Mouse (Mus musculus) adrenal gland, adult 8-10 months (tissue): ENCODE data around the gene Tex14. TPM values are rescaled to one million over a fixed set of nuclear protein-coding genes. Genes with fewer than 3 reads are reported as not detected.

Source experiments
- DNase-seq: peaks from one replicate; pipeline ENCODE4 v3.0.0; 2022
- total RNA-seq, 4 experiments: library from RNA; stranded (reverse); gene quantifications; 2 replicates each; pipeline ENCODE4 v1.2.4; 2022

Gene Tex14
- total RNA-seq, 4 experiments from 2014 or later = 0.06 to 2.2 (median 1.1) TPM

- DNase-seq = no peak
These were observed 166.6 kb downstream of the Tex14 start for GRCm38 (mm10) chr11:87571361-87571950.

- no peak for DNase-seq
These were observed 168.9 kb downstream of the Tex14 start for GRCm38 (mm10) chr11:87573751-87574150.

GRCm38 (mm10) chr11:87574520-87575180 lies 169.8 kb downstream of the Tex14 start:
- DNase-seq = no peak

- DNase-seq = no peak
These were observed 172.9 kb downstream of the Tex14 start for GRCm38 (mm10) chr11:87577601-87578248.

- peak; percentile 63 for DNase-seq
These were observed 173.5 kb downstream of the Tex14 start for GRCm38 (mm10) chr11:87578249-87578962.

GRCm38 (mm10) chr11:87578963-87579601 lies 174.2 kb downstream of the Tex14 start:
- DNase-seq = no peak

GRCm38 (mm10) chr11:87579713-87580112 lies 174.8 kb downstream of the Tex14 start:
- DNase-seq = no peak

GRCm38 (mm10) chr11:87580543-87581085 lies 175.7 kb downstream of the Tex14 start:
- no peak for DNase-seq

GRCm38 (mm10) chr11:87581161-87581865 lies 176.4 kb downstream of the Tex14 start:
- no peak for DNase-seq

GRCm38 (mm10) chr11:87581933-87582710 lies 177.3 kb downstream of the Tex14 start:
- DNase-seq = no peak

- no peak for DNase-seq
These were observed 178.6 kb downstream of the Tex14 start for GRCm38 (mm10) chr11:87583291-87584034.

GRCm38 (mm10) chr11:87584711-87585505 lies 180.0 kb downstream of the Tex14 start:
- DNase-seq = no peak

GRCm38 (mm10) chr11:87587211-87587874 lies 182.5 kb downstream of the Tex14 start:
- no peak for DNase-seq

- DNase-seq = no peak
These were observed 184.7 kb downstream of the Tex14 start for GRCm38 (mm10) chr11:87589605-87590004.

GRCm38 (mm10) chr11:87590841-87591525 lies 186.1 kb downstream of the Tex14 start:
- no peak for DNase-seq

GRCm38 (mm10) chr11:87591526-87592353 lies 186.9 kb downstream of the Tex14 start, which contains the start of gene Mtmr4:
Gene Mtmr4, plus strand, starts transcription at chr11:87592162.
- DNase-seq = peak; percentile 100

GRCm38 (mm10) chr11:87592354-87592695 lies 187.5 kb downstream of the Tex14 start:
- DNase-seq = no peak
